Mouse (Mus musculus): Measurements from ENCODE around the gene Ppp1r14c.
"Not testable (repeated sequence)": the region's sequence is repeated elsewhere in the genome, so short reads cannot be mapped to it uniquely, and the experiment has no call there.

The Ppp1r14c gene

DNA sequence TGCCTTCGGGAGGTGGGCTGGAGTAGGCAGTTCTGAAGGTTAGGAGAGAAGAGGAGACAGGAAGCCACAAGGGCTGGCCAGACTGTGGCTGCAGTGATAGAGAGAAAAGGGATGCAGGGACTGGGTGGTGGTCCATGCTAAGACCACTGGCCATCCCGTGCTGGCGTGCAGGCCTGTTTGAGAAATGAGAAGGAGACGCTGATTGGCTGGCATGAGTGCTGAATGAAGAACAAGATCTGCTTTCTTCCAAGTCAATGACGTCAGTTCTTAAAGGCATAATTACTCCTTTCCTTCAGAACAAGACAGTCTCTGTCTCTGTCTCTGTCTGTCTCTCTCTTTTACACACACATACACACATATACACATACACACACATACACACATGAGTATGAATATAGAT is 36.4 kb downstream of the Ppp1r14c start:
- DNase-seq (ENCODE audit: low read depth, low spot score): no peak

DNA sequence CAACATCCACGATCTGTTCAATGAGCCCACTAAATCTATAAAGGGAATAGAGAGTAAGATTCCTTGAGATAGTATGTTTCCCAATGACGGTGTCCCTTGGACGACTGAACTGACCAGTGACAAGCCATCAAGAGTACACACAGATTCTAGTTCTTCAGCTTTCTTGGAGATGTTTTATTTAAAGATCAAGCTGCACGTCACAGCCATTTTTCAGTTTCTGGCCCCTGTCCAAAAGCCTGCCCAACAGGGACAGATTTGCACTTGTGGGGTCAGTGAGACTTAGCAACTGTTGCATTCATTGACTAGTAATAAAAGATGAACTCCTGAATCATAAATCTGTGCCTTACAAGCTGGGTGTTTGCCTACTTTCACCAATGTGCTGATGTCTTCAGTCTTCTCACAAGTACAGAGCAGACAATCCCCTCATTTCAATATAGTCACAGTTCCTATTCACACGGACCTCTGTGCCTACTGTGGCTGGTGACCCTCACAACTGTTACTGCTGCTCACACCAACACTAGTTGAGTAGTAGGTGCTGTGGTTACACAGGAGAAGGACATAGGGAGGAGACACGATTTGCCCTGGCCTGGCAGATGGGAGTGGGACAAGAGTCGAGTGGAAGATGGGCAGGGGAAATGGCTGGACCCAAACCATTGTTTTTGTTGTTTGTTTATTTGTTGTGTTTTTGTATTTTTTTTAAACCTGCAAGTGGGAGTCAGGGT is 37.7 kb downstream of the Ppp1r14c start:
- DNase-seq (ENCODE audit: low read depth, low spot score): no peak

DNA sequence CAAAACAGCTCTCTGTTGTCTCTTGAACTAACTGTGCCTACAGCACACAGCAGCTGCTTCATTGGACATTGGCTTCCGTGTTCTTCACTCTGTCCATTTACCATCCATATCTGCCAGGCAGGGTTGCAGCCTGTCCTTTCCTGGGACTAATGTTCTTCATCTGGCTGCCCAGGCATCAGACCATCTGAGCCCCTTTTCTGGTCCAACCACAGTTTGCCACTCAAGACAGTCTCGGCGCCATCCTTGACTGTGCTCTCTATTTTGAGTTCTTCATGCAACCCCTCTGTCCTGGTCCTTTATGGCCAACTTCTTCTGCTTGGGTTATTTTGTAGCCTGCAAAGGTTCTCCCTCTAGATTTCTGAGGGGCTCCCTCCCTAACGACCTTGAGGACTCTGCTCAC is 38.5 kb downstream of the Ppp1r14c start:
- DNase-seq (ENCODE audit: low read depth, low spot score): no peak

DNA sequence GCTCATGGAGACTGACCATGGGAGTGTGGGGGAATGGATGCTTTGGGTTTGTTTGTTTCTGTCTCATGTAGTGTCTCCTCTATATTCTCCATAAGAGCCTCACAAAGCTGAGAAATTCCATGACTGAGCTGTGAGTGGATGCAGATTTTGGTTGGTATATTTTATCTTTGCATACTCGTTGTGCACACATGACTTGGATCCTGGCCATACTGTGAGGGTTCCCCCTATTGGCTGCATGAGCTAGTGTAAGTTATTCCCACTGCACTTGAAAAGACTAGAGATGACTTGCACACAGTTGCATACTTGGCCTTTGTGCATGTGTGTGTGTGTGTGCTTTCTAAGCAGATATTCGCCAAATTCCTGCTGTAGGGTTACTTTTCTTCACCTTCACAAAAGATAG is 40.4 kb downstream of the Ppp1r14c start:
- DNase-seq (ENCODE audit: low read depth, low spot score): no peak

DNA sequence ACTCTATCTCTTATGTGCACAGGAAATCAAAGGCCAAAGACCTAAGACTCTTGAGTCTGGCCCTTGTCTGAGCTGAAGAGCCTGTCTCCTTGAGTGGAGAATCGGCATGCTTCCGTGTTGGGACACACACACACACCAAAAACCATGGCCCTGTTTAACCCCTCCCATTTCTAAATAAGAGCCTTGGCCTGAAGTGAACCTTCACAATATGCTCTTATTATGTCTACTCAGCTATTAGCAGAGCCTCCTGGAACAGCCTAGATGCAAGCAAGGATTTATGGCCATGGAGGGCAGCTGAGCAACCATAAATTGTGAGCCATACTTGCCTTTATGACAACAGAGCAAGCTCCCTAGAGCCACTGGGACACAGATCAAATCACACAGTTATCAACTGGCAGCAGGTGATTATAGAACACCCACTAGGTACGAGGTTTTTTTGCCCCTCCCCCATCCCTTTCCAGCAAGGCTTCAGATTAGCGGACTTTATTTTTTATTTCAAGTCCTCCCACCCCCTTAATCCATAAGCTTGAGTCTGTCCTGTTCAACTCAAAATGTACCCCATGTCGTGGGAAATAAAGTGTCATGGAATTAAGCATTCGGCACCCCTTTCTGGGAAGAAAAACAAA is 42.3 kb downstream of the Ppp1r14c start:
- no peak for DNase-seq (ENCODE audit: low read depth, low spot score)

DNA sequence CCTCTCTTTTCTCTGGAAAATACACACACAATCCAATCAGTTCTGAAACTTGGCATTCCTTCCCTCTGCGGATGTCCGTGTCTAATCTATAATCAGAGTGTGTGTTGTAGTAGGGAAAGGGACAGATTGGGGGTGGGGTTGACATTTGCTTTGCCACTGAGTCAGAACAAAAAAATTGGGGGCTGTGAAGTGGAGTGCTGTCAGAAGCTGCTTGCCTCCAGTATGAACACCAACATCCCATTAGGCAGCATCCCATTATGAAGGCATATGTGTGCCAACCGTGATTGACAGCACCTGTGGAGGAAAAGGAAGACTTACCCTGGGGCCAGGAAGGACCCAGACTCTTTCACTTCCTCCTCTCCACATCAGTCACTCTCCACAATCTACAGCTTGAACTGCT is 42.8 kb downstream of the Ppp1r14c start:
- DNase-seq (ENCODE audit: low read depth, low spot score): no peak

DNA sequence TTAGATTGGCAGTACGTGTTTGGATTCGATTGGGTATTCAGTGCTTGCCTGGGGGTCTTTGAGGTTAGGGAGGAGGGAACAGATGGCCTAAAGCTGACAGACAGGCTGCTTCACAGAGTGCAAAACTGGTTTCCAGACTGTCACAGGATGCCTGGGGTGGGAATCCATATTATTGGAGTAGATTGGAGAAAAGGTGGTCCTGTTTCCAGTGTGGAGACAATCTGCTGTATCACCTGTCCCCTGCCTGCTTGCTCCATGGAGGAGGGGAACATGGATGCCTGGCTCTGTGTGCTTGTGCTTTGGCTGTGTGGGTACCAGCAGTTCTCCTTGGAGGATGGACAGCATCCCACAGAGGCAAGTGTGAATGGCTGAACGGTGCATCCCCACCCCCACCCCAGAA is 45.4 kb downstream of the Ppp1r14c start:
- DNase-seq (ENCODE audit: low read depth, low spot score): no peak

DNA sequence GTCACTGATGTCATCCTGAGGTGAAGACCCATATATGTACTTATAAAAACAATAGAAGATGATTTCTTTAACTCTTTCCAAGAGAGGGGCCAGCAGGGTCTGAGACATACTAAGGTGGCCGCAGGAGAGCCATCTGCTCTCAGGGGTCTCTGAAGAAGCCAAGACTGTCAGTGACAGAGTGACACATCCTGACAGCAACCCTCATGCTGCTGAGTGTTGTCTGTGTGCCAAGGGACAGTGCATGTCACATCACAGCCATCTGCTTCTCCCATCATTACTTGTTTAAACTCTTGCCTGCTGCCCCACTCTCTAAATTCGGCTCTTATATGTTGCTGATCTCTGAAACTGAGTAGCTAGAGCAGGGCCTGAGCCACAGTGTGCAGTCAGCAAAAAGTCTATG is 45.8 kb downstream of the Ppp1r14c start:
- no peak for DNase-seq (ENCODE audit: low read depth, low spot score)

DNA sequence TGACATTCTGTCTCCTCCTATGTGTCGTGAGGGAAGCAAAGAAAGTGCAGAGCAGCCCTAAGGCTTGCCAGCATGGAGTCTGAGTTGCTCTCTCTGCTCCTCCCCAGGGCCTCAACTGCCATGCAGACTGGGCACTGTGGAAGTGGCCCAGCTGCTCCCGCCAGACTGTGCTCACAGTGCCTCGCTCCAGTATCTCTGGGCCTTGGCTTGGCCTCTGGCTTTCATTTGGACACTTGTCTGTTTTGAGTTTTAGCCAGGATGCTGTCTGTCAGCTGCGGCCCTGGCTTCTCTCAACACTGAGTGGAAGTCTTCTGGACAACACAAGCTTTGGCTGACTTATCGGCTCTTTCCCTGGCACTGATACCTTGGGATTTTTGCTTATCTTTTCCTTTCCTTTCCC is 49.0 kb downstream of the Ppp1r14c start:
- DNase-seq (ENCODE audit: low read depth, low spot score): no peak

DNA sequence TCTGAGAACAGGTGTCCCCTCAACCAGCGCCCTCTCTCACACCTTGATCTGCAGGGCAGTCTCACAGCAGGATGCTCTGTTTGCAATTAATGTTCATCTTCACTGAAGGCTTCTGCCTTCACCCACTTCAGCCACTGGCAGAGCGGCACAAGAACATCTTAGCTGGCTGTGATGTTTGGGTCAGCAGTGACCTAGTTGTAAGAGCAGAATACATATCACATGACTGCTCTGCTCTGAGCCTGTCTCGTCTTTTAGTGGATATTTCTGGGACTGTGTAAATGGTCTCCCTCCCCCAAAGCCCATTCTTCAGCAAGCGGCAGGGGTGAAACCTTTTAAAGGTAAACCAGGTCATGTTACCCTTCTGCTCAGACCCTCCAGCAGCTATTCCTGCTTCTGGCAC is 50.7 kb downstream of the Ppp1r14c start:
- no peak for DNase-seq (ENCODE audit: low read depth, low spot score)

DNA sequence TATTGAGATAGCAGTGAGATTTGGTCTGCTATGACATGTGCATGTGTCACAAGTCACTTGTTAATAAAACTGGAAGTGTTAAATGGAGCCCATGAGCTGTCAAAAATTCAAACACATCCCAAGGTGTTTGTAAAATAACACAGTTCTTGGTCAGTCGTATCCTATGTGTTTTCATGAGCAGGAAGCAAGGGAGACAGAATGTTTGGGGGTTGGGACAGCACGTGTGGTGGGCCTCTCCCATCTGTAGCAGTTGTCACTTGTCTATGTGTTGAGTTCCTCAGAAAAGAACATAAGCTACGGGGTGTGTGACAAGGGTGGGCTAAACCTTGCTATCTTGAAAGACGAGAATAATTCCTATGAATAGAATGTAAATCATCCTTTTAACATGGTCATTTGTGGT is 51.6 kb downstream of the Ppp1r14c start:
- DNase-seq (ENCODE audit: low read depth, low spot score): no peak

DNA sequence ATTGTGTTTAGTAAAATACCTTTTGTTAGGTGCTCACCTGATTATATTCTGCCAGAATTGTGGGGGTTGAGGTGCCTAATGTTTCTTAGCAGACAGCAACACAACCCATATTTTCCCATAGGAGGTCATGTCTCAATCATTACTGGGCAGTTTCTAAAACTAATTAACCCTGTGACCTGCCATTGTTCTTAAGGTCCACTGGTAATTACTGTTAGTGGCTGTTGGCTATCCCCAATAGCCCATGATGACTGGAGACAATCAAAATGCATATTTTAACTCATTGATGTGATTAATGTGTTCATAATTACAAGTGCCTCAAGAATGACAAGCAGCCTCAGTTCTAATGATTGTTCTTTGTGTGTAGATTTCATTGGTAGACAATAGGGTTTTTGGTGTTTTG is 58.2 kb downstream of the Ppp1r14c start:
- DNase-seq (ENCODE audit: low read depth, low spot score): no peak

DNA sequence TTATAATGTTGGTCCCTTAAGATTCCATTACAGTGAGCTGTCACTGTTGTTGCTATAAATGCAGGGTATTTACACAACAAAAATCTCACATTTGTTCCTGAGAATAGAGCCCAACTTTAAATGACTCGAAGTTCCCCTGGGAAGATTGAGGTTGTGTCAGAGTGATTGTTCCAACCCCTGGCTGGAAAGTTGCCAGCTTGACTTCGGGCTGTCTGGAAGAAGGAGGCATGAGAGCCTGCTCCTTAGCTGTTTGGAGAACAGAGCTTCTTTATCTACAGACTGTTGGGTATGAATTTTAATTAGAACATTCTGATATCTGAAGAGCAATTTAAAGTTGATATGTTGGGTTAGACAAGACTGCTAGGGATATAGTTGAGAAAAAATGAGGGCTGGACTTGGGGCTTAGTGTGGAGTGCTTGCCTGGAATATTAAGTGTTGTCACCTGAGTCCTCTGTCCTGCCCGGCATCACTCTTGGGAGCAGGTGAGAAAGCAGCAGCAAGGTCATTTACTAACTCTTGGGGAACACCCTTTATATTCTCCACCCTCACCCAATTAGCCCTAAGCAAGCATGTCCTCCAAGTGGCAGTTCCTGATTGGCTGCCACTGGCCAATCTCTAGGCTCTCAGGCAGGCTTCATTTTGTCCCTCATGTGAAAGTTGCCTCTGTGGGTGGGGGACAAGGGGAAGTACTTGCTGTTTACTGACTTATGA is 62.0 kb downstream of the Ppp1r14c start:
- DNase-seq (ENCODE audit: low read depth, low spot score): no peak

DNA sequence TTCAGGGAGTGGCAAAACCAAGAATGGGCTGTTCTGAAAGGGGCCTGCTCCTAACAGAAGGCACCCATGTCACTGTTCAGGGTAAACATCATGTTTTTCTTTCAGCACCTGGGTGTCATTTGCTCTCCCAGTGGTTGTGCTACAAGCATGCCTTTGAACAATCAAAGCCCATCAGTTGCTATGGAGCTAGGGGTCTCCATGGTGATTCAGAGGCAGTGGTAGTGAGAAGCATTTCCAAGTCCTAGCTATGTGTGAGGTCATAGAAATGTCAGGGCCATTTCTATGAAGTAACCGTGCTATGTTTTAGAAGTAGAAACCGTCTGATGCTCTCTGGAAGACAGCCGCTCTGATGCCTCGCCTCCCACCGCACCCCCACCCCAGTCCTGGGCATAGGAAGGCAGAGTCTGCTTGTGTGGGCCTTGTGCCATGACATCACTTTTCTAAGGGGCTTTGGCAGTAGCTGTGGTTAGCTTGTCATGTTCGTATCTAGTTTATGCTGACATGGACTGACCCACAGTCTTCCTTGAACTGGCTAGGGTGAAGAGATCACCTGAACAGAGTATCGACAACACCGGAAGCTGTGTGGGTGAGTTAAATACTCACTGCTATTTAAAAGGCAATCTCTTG is 69.1 kb downstream of the Ppp1r14c start:
- no peak for DNase-seq (ENCODE audit: low read depth, low spot score)

DNA sequence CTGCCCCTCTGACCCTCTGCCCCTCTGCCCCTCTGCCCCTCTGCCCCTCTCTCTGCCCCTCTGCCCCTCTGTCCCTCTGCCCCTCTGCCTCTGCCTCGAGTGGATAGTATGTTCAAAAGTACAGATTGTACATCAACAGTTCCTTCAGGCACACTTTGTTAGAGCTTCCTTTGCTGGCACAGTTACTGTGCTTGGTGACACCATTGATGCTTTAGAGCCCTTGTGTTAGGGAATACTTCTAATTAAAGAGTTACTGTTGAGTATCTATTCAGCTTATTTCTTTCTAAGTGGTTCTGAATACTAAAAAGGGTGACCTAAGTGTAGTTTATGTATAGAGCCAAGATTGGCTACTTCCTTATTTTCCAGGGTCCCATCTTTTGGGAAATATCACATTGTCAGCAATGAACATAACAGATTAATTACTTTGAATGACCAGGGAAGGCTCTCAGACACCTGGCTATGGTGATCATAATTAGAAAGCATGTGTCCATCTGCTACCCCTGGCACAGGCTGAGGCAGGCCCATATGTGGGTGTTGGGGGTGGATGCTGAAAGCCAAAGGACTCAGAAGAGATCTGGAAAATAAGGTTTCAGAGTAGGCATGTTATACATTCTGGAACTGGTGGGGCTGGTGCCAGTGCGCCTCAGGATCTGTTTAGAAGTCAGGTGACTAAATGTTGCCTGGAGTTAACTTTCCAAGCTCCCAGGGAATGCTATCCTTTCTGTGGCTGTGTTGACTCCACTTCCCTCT is 75.0 kb downstream of the Ppp1r14c start:
- DNase-seq (ENCODE audit: low read depth, low spot score): no peak

DNA sequence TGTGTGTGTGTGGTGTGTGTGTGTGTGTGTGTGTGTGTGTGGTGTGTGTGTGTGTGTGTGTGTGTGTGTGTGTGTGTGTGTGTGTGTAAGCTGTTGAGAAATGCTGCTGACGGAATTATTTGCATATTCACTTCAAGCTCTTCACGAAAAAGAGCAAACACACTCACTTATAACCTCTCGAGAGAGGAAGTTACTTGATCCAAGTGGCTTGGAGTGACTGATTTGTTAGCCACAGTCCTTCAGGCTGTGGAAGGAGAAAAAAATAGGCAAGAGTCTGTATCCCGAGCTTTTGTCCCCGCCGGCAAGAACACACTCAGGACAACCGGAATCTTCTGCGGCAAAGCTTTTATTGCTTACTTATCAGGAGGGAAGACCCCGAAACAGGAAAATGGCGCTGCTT is 80.9 kb downstream of the Ppp1r14c start:
- DNase-seq (ENCODE audit: low read depth, low spot score): not testable (repeated sequence)

DNA sequence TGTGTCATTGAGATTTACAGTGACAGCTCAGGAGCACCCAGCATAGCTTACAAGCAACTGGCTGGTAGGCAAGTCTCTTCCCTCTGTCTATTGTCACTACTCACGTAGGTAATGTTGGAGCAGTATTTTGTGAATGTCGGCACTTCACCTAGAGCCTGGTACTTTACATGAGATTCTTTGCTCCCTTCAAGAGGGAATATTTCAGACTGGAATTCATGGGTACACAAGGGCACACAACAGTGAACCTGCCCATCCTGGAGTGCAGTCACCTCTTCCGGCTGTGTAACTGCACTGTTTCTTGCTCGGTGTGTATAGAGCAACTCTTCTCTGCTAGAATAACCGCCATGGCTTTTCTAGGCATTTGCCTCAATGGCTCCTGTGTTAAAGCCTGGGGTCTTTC is 82.8 kb downstream of the Ppp1r14c start:
- DNase-seq (ENCODE audit: low read depth, low spot score): no peak

DNA sequence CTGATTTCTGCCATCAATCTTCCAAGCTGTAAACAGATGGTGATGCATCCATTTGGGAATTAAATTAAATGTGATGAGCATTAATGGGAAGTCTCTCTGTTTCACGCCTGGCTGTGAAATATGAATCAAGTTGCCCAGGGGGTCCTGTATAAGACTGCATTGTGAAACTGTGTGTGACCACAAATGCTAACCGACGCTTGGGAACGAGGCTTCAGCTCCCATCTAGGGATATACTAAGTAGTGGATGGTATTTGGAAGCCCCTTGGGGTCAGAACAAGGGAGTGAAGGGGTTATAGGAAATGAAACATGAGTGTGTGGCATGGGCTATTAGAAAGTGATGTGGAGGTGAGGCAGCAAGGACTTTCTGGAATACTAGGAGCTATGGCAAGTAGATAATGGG is 86.1 kb downstream of the Ppp1r14c start:
- DNase-seq (ENCODE audit: low read depth, low spot score): no peak

DNA sequence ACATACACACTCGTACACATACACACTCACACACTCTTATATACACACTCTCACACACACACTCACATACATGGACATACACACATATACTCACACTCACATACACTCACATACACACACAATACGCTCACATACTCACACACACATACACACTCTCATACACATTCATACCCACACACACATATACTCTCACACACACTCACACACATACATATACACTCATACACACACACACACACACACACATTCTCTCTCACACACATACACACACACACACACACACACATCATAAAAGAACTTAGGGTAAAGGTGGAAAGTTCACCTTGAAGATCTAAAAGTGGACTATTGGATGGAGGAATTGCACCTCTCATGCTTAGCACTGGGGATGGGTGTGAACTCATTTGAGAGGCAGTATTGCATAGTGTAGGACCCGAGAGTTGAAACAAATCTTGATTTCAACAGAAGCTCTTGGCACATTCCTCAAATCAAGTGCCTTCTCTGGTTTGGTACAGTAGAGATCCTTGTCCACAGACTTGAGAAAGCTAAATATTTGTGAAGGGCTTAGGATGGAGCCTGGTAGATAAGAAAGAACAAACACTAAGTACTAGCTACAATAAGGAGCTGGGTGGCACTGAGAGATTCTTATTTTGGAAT is 87.1 kb downstream of the Ppp1r14c start:
- DNase-seq (ENCODE audit: low read depth, low spot score): no peak

DNA sequence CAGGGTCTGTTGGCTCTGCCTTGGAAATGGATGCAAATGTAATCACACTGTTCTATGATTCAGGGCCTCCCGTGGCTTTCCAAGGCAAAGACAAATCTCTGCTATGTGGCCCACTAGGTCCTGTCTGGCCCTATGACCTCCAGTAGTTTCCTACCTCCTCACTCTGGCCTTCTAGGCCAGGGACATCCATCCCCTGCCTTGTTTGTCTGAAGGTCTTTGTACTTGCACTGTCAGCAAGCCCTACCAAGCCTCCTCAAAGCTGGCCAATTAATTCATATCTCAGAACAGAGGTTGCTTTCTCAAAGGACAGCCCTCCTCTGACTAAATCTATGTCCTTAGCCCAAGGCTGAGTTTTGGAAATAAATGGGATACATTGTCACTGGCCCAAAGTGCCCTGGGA is 92.8 kb downstream of the Ppp1r14c start:
- DNase-seq (ENCODE audit: low read depth, low spot score): no peak

DNA sequence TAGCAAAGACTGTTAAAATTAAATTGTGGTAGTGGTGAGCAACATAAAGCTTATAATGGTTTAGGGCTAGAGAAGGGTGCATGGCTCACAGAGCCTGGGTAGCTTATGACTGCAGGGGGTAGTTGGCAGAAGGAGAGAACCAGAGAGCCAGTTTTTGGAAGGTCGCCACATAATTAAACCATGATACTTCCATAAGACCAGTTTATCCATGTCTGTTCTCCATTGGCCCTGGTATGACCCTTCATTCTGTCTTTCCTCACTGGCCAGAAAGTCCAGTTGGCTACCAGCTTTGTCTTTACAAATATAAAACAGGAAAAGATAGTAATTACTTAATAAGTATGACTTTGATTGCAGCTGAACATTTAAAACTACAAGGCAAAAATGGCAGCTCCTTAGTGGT is 95.0 kb downstream of the Ppp1r14c start:
- no peak for DNase-seq (ENCODE audit: low read depth, low spot score)
